Mouse (Mus musculus) CH12.LX (cell line): ENCODE measurements at regions not wholly inside any gene's neighbourhood (a gene's known extent, or its start where the extent isn't known, plus 50 kb on each side); places are given as distances from the start of the nearest gene placed in this dataset.

Experiments used
- DNase-seq: peaks from one replicate; pipeline ENCODE4 v3.0.0-alpha.2; 2013; ENCODE audit errors: extremely low read depth
- H3K27ac ChIP-seq: 2 replicates; pipeline ENCODE4 v1.5.1; 2012; ENCODE audit warnings: low read depth, mild to moderate bottlenecking, control low read depth, moderate library complexity; ENCODE audit not compliant: insufficient read depth
- H3K27me3 ChIP-seq: replicated peaks from 2 replicates; pipeline ENCODE3; 2012; ENCODE audit warnings: inconsistent platforms
- H3K36me3 ChIP-seq, 2 experiments: replicated peaks in 1 of 2; 2 replicates each; pipeline versions ENCODE3 to v1.6.1; 2012; ENCODE audit warnings: inconsistent platforms in 1 of 2, low read length in 1 of 2, mild to moderate bottlenecking in 1 of 2, mixed read lengths in 1 of 2, moderate library complexity in 1 of 2; ENCODE audit not compliant: control insufficient read depth in 1 of 2, insufficient read depth in 1 of 2
- H3K4me1 ChIP-seq, 2 experiments: 2 replicates each; pipeline ENCODE4 v1.6.1; 2012; ENCODE audit warnings: inconsistent platforms in 1 of 2, moderate library complexity in 1 of 2; ENCODE audit not compliant: insufficient read depth in 2 of 2, control insufficient read depth in 1 of 2
- H3K4me2 ChIP-seq: 2 replicates; pipeline ENCODE4 v1.6.1; 2012; ENCODE audit warnings: low read depth, mild to moderate bottlenecking, control low read depth; ENCODE audit not compliant: poor library complexity, insufficient read depth, severe bottlenecking
- H3K4me3 ChIP-seq, 3 experiments: fragments of 150-350 bp in 1 of 3; sonication (generic) in 1 of 3; replicated peaks in 1 of 3; 2 replicates each; pipeline versions ENCODE3 to v1.5.1; 2011 to 2012; ENCODE audit warnings: low read depth in 2 of 3, low read length in 2 of 3, mild to moderate bottlenecking in 2 of 3, moderate library complexity in 2 of 3, control low read depth in 1 of 3, improper control_type of control experiment in 1 of 3, inconsistent platforms in 1 of 3, mixed read lengths in 1 of 3; ENCODE audit not compliant: poor library complexity in 1 of 3
- H3K79me2 ChIP-seq: replicated peaks from 2 replicates; pipeline ENCODE4 v1.6.1; 2012; ENCODE audit warnings: mild to moderate bottlenecking, moderate library complexity; ENCODE audit not compliant: control insufficient read depth, poor library complexity, insufficient read depth, severe bottlenecking; ENCODE audit errors: extremely low read depth
- H3K9ac ChIP-seq: 2 replicates; pipeline ENCODE4 v1.6.1; 2012; ENCODE audit warnings: low read depth, mild to moderate bottlenecking, control low read depth, moderate library complexity; ENCODE audit not compliant: insufficient read depth
- H3K9me3 ChIP-seq: replicated peaks from 2 replicates; pipeline ENCODE3; 2012; ENCODE audit warnings: low read length, inconsistent platforms, mixed read lengths
- CHD1 ChIP-seq: IDR thresholded peaks from 2 replicates; pipeline ENCODE4 v1.6.1; 2012; ENCODE audit warnings: low read depth, low read length, improper control_type of control experiment, inconsistent platforms
- CHD2 ChIP-seq: IDR thresholded peaks from 2 replicates; pipeline ENCODE4 v1.6.1; 2011; ENCODE audit warnings: low read length, improper control_type of control experiment
- CTCF ChIP-seq, 2 experiments: IDR thresholded peaks in 1 of 2; conservative IDR thresholded peaks in 1 of 2; 2 replicates each; pipeline ENCODE4 v1.5.1; 2011 to 2012; ENCODE audit warnings: low read depth in 2 of 2, low read length in 2 of 2, improper control_type of control experiment in 1 of 2, inconsistent platforms in 1 of 2, mild to moderate bottlenecking in 1 of 2, moderate library complexity in 1 of 2
- ELF1 ChIP-seq: IDR thresholded peaks from 2 replicates; pipeline ENCODE4 v1.6.1; 2014; ENCODE audit warnings: low read depth, mild to moderate bottlenecking, inconsistent platforms, low read length, improper control_type of control experiment
- ETS1 ChIP-seq: conservative IDR thresholded peaks from 2 replicates; pipeline ENCODE4 v1.6.1; 2012; ENCODE audit warnings: low read depth, mild to moderate bottlenecking, inconsistent platforms, low read length, improper control_type of control experiment, moderate library complexity
- HCFC1 ChIP-seq: IDR thresholded peaks from 2 replicates; pipeline ENCODE4 v1.6.1; 2012; ENCODE audit warnings: low read depth, mild to moderate bottlenecking, inconsistent platforms, low read length, improper control_type of control experiment
- IRF4 ChIP-seq: IDR thresholded peaks from 2 replicates; pipeline ENCODE4 v1.6.1; 2014; ENCODE audit warnings: low read depth, mild to moderate bottlenecking, inconsistent platforms, low read length, improper control_type of control experiment
- JUN ChIP-seq: IDR thresholded peaks from 2 replicates; pipeline ENCODE4 v1.6.1; 2011; ENCODE audit warnings: low read depth, mild to moderate bottlenecking, low read length, improper control_type of control experiment, moderate library complexity; ENCODE audit not compliant: insufficient read depth
- JUND ChIP-seq: conservative IDR thresholded peaks from 2 replicates; pipeline ENCODE4 v1.6.1; 2011; ENCODE audit warnings: low read depth, low read length, improper control_type of control experiment
- MAX ChIP-seq: IDR thresholded peaks from 2 replicates; pipeline ENCODE4 v1.6.1; 2011; ENCODE audit warnings: low read length, improper control_type of control experiment
- MAZ ChIP-seq: IDR thresholded peaks from 2 replicates; pipeline ENCODE4 v1.6.1; 2012; ENCODE audit warnings: low read depth, mild to moderate bottlenecking, inconsistent platforms, low read length, improper control_type of control experiment, moderate library complexity
- MEF2A ChIP-seq: IDR thresholded peaks from 2 replicates; pipeline ENCODE4 v1.6.1; 2014; ENCODE audit warnings: low read depth, mild to moderate bottlenecking, inconsistent platforms, low read length, improper control_type of control experiment, borderline replicate concordance
- MXI1 ChIP-seq: IDR thresholded peaks from 2 replicates; pipeline ENCODE4 v1.6.1; 2011; ENCODE audit warnings: mild to moderate bottlenecking, low read depth, low read length, improper control_type of control experiment
- MYC ChIP-seq: IDR thresholded peaks from 2 replicates; pipeline ENCODE4 v1.6.1; 2011; ENCODE audit warnings: low read depth, mild to moderate bottlenecking, improper control_type of control experiment, low read length
- NRF1 ChIP-seq: IDR thresholded peaks from 2 replicates; pipeline ENCODE4 v1.6.1; 2014; ENCODE audit warnings: low read depth, mild to moderate bottlenecking, inconsistent platforms, low read length, improper control_type of control experiment, moderate library complexity
- PAX5 ChIP-seq: IDR thresholded peaks from 2 replicates; pipeline ENCODE4 v1.6.1; 2012; ENCODE audit warnings: low read length, inconsistent platforms, mixed read lengths
- POLR2A ChIP-seq: IDR thresholded peaks from 2 replicates; pipeline ENCODE4 v1.6.1; 2011; ENCODE audit warnings: low read depth, mild to moderate bottlenecking, improper control_type of control experiment, low read length
- RCOR1 ChIP-seq: conservative IDR thresholded peaks from 2 replicates; pipeline ENCODE4 v1.6.1; 2012; ENCODE audit warnings: low read depth, mild to moderate bottlenecking, inconsistent platforms, low read length, improper control_type of control experiment
- SIN3A ChIP-seq: IDR thresholded peaks from 2 replicates; pipeline ENCODE4 v1.6.1; 2012; ENCODE audit warnings: low read length, improper control_type of control experiment, inconsistent platforms
- SMC3 ChIP-seq: IDR thresholded peaks from 2 replicates; pipeline ENCODE4 v1.6.1; 2011; ENCODE audit warnings: low read depth, low read length, improper control_type of control experiment
- TCF12 ChIP-seq: IDR thresholded peaks from 2 replicates; pipeline ENCODE4 v1.6.1; 2014; ENCODE audit warnings: low read depth, mild to moderate bottlenecking, inconsistent platforms, low read length, improper control_type of control experiment
- USF1 ChIP-seq: IDR thresholded peaks from 2 replicates; pipeline ENCODE4 v1.6.1; 2014; ENCODE audit warnings: low read depth, mild to moderate bottlenecking, inconsistent platforms, low read length, improper control_type of control experiment
- ZC3H11A ChIP-seq: IDR thresholded peaks from 2 replicates; pipeline ENCODE4 v1.6.1; 2012; ENCODE audit warnings: low read depth, mild to moderate bottlenecking, inconsistent platforms, low read length, improper control_type of control experiment
- ZKSCAN1 ChIP-seq: IDR thresholded peaks from 2 replicates; pipeline ENCODE4 v1.6.1; 2012; ENCODE audit warnings: low read depth, inconsistent platforms, low read length, improper control_type of control experiment, borderline replicate concordance
- ZMIZ1 ChIP-seq: IDR thresholded peaks from 2 replicates; pipeline ENCODE4 v1.6.1; 2012; ENCODE audit warnings: low read depth, mild to moderate bottlenecking, inconsistent platforms, low read length, improper control_type of control experiment
- ZNF384 ChIP-seq: IDR thresholded peaks from 2 replicates; pipeline ENCODE4 v1.6.1; 2012; ENCODE audit warnings: low read depth, low read length, improper control_type of control experiment, inconsistent platforms
- dilution Hi-C: fragments of 300-500 bp; cut with MboI; formaldehyde crosslinking; loops from 2 replicates; pipeline ENCODE4 v1.14.3; 2020; ENCODE audit warnings: low sequenced_read_pairs; ENCODE audit not compliant: extremely low pct_unique_long_range_greater_than_20kb, extremely low pct_ligation_motif_present
- in situ Hi-C: fragments of 300-500 bp; cut with MboI; formaldehyde crosslinking; loops from 3 replicates; pipeline ENCODE4 v1.14.3; 2019; ENCODE audit warnings: low sequenced_read_pairs, low pct_ligation_motif_present, low pct_unique_long_range_greater_than_20kb, mixed read lengths

- DNase-seq, result no peak
- Histone ChIP-seq H3K9ac (no peak overlapping the region), H3K36me3 (no peaks in the 10 kb centered on the region), H3K4me3 (no peak overlapping the region), H3K27me3 (no peaks in the 10 kb centered on the region)
- TF ChIP-seq NRF1 (no peak), HCFC1 (no peak), MAX (no peak), TCF12 (no peak), PAX5 (no peak), USF1 (no peak), MYC (no peak), SIN3A (no peak), ZKSCAN1 (no peak), JUND (no peak), ZNF384 (no peak), MEF2A (no peak), CHD2 (no peak), JUN (no peak), CTCF (conservative IDR thresholded peaks at IDR 0.05 in 1 of 2, IDR thresholded peaks at IDR 0.05 in 1 of 2; ENCODE audit: low read depth in 2 of 2, low read length in 2 of 2) (no peak), MXI1 (no peak), SMC3 (no peak)
- TF ChIP-seq, all 38 proteins: peak for 0
- in situ Hi-C loops, result no loop called here
- no peak overlapping the region for H3K4me2 ChIP-seq
- no peaks in the 10 kb centered on the region for H3K79me2 ChIP-seq
- dilution Hi-C loops, result no loop called here
- H3K9me3 ChIP-seq, result no peaks in the 10 kb centered on the region
- peaks cover 4 to 25% of the 10 kb centered on the region in 2 experiments; a peak in 3 of 4 replicates for H3K4me1 ChIP-seq
- H3K27ac ChIP-seq, result no peak overlapping the region
These were observed 117.4 kb upstream of the Sem1 start for GRCm38 (mm10) chr6:6695742-6696430.

GRCm38 (mm10) chr6:6697418-6697979 is 119.0 kb upstream of the Sem1 start:
- Histone ChIP-seq H3K36me3 (no peaks in the 10 kb centered on the region), H3K9me3 (no peaks in the 10 kb centered on the region), H3K4me3 (no peak overlapping the region), H3K4me1 (peaks cover 0 to 9% of the 10 kb centered on the region in 2 experiments; a peak in 2 of 4 replicates), H3K27me3 (no peaks in the 10 kb centered on the region), H3K4me2 (no peak overlapping the region), H3K79me2 (no peaks in the 10 kb centered on the region), H3K27ac (no peak overlapping the region)
- dilution Hi-C loops, result no loop called here
- in situ Hi-C loops, result no loop called here
- no peak for DNase-seq
- TF ChIP-seq CHD1 (no peak), IRF4 (no peak), ELF1 (no peak), MAZ (no peak), TCF12 (no peak), SMC3 (no peak), JUN (no peak), RCOR1 (no peak), ZC3H11A (no peak), ZMIZ1 (no peak), ZNF384 (no peak), MYC (no peak), CTCF (conservative IDR thresholded peaks at IDR 0.05 in 1 of 2, IDR thresholded peaks at IDR 0.05 in 1 of 2; ENCODE audit: low read depth in 2 of 2, low read length in 2 of 2) (no peak), USF1 (no peak), POLR2A (no peak), ETS1 (no peak), PAX5 (no peak)
- TF ChIP-seq, all 38 proteins: peak for 0
- H3K9ac ChIP-seq, result no peak overlapping the region
